Mouse (Mus musculus): Measurements from ENCODE around the gene Ahctf1. TPM values are rescaled to one million over a fixed set of nuclear protein-coding genes. Genes with fewer than 3 reads are reported as not detected.
A peak's percentile ranks its signal among the peaks of the same experiment; 100 is the strongest.
"Not testable (repeated sequence)": the region's sequence is repeated elsewhere in the genome, so short reads cannot be mapped to it uniquely, and the experiment has no call there.

Ahctf1 gene
- polyA plus RNA-seq, 1 experiment from 2014 or later: 16.4 TPM

DNA sequence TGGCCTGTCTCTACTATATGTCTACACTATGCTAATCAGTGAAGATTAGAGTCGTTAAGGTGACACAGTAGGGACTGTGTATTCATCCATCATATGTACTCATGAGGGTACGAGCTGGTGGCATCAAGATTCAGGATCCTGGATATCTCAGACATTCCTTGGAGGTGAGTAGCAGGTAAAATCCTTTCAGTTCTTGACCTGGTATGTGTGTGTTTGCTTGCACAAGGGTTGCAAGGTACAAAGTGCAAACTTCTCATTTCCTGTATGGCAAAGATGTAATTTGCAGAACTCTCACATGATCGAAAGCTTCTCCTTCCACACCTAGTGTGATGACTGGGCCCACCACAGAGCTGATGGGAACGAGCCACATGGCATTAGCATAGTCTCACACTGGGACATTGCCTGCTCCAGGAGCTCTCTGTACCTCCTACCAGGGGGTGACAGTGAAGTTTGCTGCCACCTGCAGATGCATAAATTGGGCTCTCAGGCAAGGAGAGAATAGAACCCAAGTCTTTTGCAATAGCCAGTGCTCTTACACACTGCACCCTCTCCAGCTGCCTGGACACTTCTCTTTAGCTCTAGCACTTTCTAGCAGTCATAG is 59.8 kb downstream of the Ahctf1 start:
- H3K36me3 ChIP-seq (replicated peaks): peaks cover 46% of the 10 kb centered on the region
- 0 out of 2 replicates have a peak, but pooled peaks have one; percentile 23 for ATAC-seq (ENCODE audit: insufficient read depth)

DNA sequence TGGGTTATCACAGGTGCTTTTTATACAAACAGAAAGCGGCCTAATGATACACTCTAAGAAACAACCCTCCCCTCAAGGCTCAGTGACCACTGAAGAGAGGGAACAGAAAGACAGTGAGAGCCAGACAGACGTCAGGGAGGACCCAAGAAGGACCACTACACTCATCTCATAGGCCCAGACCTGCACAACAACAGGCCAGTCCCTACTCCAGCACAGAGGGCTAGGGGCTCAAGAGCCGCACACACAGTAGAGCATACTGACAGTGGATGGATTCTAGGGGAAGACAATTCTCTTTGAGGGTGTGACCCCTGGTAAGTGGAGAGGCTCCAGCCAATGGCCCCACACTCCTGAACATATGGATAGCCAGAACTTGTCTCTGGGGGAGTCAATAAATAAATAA is 67.0 kb downstream of the Ahctf1 start:
- H3K27ac ChIP-seq (replicated peaks): no peak overlapping the region
- no peaks in the 10 kb centered on the region for H3K4me1 ChIP-seq (replicated peaks)
- no peak for ATAC-seq (ENCODE audit: insufficient read depth)
- no peaks in the 10 kb centered on the region for H3K9me3 ChIP-seq (replicated peaks)
- H3K4me3 ChIP-seq (replicated peaks): no peak overlapping the region
- no peaks in the 10 kb centered on the region for H3K36me3 ChIP-seq (replicated peaks)
- H3K9ac ChIP-seq: no peak overlapping the region
- 53% methylated on average over 3 of the region's 3 CpGs for WGBS (ENCODE audit: insufficient replicate concordance)
- 0 out of 2 replicates have a peak, but pooled peaks cover 3% of the 10 kb centered on the region for H3K27me3 ChIP-seq
- no peak overlapping the region for H3K4me2 ChIP-seq

More for the DNA sequence above, 59.8 kb downstream of the Ahctf1 start:
- Histone ChIP-seq H3K9me3 (replicated peaks) (no peaks in the 10 kb centered on the region), H3K27ac (replicated peaks) (no peak overlapping the region), H3K4me1 (replicated peaks) (peaks cover 6% of the 10 kb centered on the region; the same call in 1 of the 2 replicates), H3K4me2 (no peak overlapping the region), H3K4me3 (replicated peaks) (no peak overlapping the region), H3K9ac (no peak overlapping the region), H3K27me3 (no peaks in the 10 kb centered on the region)
- 66% methylated on average over 4 of the region's 4 CpGs for WGBS (ENCODE audit: insufficient replicate concordance)

DNA sequence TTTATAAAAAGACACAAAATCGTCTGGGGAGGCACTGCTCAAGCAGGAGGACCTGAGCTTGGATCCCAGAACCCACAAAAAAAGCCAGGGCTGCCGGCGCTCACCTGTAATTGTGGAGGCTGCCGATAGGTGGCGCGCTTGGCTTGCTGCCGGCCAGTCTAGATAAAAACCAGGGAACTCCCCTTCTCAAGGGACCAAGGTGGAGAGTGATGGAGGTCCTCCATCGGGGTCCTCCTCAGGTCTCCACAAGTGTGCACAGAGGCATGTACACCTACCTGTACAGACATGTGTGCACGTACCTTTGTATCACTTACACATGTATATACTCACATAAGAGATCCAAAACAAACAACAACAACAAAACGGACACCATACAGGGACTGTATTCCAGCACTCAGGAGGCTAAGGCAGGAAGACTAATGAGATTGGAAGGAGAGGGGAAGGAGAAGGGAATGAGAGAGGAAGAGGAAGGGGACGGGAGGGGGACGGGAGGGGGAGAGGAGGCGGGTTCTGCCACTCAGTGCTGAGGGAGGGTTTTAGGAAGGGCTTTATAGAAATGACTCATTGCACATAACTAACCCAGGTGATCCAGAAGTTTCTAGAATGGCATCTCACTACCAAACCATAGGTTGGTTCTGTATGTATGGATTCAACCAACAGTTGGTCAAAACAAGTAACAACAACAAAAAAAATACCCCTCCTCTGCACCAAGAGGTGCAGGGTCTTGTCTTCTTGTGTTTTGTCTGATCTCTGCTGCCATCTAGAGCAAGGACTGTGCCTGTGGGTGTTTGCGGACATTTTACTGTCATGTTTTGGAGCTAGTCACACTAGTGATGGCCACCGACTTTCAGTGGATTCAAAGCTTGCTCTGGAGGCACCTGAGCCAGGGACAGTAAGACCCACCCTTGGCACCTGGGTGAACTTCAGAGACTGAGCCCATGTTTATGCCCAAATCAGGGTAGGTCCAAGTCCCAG is 68.7 kb downstream of the Ahctf1 start:
- Histone ChIP-seq H3K4me3 (replicated peaks) (no peak overlapping the region), H3K27me3 (0 out of 2 replicates have a peak, but pooled peaks cover 3% of the 10 kb centered on the region), H3K36me3 (replicated peaks) (no peaks in the 10 kb centered on the region), H3K27ac (replicated peaks) (no peak overlapping the region), H3K9ac (no peak overlapping the region), H3K4me2 (peak overlapping the region; percentile 31; the same call in 1 of the 2 replicates), H3K4me1 (replicated peaks) (no peaks in the 10 kb centered on the region), H3K9me3 (replicated peaks) (no peaks in the 10 kb centered on the region)
- 20% methylated on average over 15 of the region's 15 CpGs for WGBS (ENCODE audit: insufficient replicate concordance)
- ATAC-seq (ENCODE audit: insufficient read depth): peak; percentile 52; the same call in 1 of the 2 replicates

DNA sequence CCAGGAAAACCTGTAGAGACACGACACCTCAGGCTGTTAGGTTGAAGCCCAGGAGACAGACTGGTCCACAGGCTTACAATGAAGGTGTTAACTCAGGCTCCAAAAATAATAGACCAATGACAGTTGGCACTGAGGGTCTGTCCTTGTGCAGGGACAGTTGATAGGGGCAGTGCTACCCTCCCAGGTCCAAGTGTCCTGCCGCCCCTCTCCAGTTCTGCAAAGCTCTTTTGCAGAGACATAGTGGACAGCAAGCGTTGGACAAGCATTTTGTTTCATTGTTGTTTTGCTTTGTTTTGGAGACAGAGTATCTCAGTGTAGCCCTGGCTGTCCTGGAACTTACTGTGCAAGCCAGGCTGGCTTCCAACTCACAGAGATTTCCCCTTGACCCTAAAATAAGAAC is 72.1 kb downstream of the Ahctf1 start:
- no peak for ATAC-seq (ENCODE audit: insufficient read depth)
- H3K4me2 ChIP-seq: no peak overlapping the region
- H3K4me3 ChIP-seq (replicated peaks): no peak overlapping the region
- 0 out of 2 replicates have a peak, but pooled peaks cover 3% of the 10 kb centered on the region for H3K27me3 ChIP-seq
- H3K27ac ChIP-seq (replicated peaks): no peak overlapping the region
- no peaks in the 10 kb centered on the region for H3K4me1 ChIP-seq (replicated peaks)
- H3K9me3 ChIP-seq (replicated peaks): no peaks in the 10 kb centered on the region
- WGBS (ENCODE audit: insufficient replicate concordance): 67% methylated on average over 3 of the region's 3 CpGs
- H3K36me3 ChIP-seq (replicated peaks): no peaks in the 10 kb centered on the region
- H3K9ac ChIP-seq: no peak overlapping the region

DNA sequence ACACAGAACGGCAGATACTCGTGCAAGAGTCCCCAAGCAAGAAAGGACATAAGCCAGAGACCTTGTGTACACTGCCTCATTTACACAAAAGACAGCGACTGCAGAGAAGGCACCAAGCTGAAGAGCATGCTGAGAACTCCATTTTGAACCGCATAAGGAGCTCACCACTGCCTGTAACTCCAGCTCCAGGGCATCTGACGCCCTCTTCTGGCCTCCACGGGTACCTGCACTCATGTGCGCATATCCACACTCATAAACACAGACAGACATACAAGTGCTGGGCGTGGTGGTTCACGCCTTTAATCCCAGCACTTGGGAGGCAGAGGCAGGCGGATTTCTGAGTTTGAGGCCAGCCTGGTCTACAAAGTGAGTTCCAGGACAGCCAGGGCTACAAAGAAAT is 74.8 kb downstream of the Ahctf1 start:
- Histone ChIP-seq H3K4me2 (no peak overlapping the region), H3K27ac (replicated peaks) (no peak overlapping the region), H3K4me3 (replicated peaks) (no peak overlapping the region), H3K9ac (no peak overlapping the region), H3K27me3 (peaks cover 3% of the 10 kb centered on the region; the same call in 1 of the 2 replicates), H3K9me3 (replicated peaks) (no peaks in the 10 kb centered on the region), H3K36me3 (replicated peaks) (no peaks in the 10 kb centered on the region), H3K4me1 (replicated peaks) (no peaks in the 10 kb centered on the region)
- WGBS (ENCODE audit: insufficient replicate concordance): 72% methylated on average over 10 of the region's 10 CpGs
- ATAC-seq (ENCODE audit: insufficient read depth): no peak

DNA sequence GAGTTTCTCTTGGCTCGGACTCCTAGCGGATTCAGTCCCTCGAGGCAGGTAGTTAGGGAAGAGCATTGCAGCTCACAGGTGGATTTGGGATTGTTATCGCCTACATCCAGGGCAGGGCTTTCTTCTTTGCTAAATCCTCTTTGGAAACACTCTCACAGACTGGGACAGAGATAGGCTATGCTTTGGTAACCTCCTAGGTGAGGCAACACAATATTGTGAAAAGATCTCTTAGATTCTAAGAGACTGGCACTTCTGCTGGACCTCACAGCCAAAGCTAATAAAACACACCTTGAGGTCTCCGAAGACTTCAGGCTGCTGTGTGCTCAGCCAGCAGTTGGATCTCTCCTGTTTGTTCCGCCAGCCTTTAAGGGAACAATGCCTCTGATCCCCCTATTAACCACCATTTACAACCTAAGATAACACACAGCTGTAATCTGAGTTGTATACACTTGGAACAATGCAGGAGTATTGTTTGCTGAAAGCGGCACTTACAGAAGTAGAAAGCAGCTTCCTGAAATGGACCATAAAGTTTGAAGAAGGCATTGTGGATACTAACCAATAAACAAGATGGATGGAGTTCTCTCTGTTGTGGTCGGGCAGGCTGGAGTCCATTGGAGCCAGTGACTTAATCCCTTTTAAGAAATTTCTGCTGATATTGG is 80.5 kb downstream of the Ahctf1 start:
- Histone ChIP-seq H3K9ac (no peak overlapping the region), H3K4me3 (replicated peaks) (no peak overlapping the region), H3K9me3 (replicated peaks) (no peaks in the 10 kb centered on the region), H3K4me2 (no peak overlapping the region), H3K27ac (replicated peaks) (no peak overlapping the region), H3K4me1 (replicated peaks) (no peaks in the 10 kb centered on the region), H3K27me3 (peaks cover 13% of the 10 kb centered on the region; the same call in 1 of the 2 replicates), H3K36me3 (replicated peaks) (no peaks in the 10 kb centered on the region)
- 51% methylated on average over 8 of the region's 8 CpGs for WGBS (ENCODE audit: insufficient replicate concordance)
- ATAC-seq (ENCODE audit: insufficient read depth): no peak

DNA sequence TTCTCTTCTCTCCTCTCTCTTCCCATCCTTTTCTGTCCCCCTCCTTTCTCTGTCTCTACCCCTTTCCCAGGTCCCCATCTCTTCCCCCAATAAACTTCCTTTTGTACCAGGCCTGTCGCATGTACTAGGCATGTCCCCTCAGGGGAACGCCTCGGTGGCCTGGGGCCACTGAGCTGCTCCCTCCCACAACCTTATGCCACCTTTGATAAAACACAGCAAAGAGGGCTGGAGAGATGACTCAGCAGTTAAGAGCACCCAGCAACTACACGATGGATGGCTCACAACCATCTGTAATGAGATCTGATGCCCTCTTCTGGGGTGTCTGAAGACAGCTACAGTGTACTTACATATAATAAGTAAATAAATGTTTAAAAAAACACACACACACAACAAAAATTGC is 87.7 kb downstream of the Ahctf1 start:
- 25% methylated on average over 4 of the region's 4 CpGs for WGBS (ENCODE audit: insufficient replicate concordance)
- Histone ChIP-seq H3K27ac (replicated peaks) (peak overlapping the region; percentile 42), H3K4me2 (no peak overlapping the region; the same call in 1 of the 2 replicates), H3K9ac (no peak overlapping the region), H3K36me3 (replicated peaks) (no peaks in the 10 kb centered on the region), H3K9me3 (replicated peaks) (no peaks in the 10 kb centered on the region), H3K4me1 (replicated peaks) (peaks cover 7% of the 10 kb centered on the region), H3K4me3 (replicated peaks) (no peak overlapping the region), H3K27me3 (no peaks in the 10 kb centered on the region)
- ATAC-seq (ENCODE audit: insufficient read depth): peak; percentile 93

DNA sequence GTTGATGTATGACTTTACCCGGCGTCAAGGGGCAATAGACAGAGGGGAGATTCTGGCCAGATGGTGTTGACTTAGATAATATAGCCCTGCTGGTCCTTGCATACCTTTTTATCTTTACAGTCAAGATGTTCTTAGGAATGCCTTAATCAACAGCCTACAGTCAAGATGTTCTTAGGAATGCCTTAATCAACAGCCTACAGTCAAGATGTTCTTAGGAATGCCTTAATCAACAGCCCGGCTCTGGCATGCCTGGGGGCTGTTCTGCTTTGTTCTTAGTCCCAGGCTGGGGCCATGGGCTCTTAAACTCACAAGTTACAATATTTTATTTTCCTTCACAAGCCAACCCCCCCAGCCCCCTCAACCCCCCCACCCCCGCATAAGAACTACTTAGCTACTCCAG is 88.2 kb downstream of the Ahctf1 start:
- ATAC-seq (ENCODE audit: insufficient read depth): peak; percentile 71
- not testable (repeated sequence) for H3K4me1 ChIP-seq (replicated peaks); H3K9me3 ChIP-seq (replicated peaks); H3K36me3 ChIP-seq (replicated peaks); H3K27me3 ChIP-seq; H3K4me3 ChIP-seq (replicated peaks); H3K4me2 ChIP-seq; H3K9ac ChIP-seq
- peak overlapping the region; percentile 38; the same call in 1 of the 2 replicates for H3K27ac ChIP-seq (replicated peaks)
- 58% methylated on average over 4 of the region's 4 CpGs for WGBS (ENCODE audit: insufficient replicate concordance)

DNA sequence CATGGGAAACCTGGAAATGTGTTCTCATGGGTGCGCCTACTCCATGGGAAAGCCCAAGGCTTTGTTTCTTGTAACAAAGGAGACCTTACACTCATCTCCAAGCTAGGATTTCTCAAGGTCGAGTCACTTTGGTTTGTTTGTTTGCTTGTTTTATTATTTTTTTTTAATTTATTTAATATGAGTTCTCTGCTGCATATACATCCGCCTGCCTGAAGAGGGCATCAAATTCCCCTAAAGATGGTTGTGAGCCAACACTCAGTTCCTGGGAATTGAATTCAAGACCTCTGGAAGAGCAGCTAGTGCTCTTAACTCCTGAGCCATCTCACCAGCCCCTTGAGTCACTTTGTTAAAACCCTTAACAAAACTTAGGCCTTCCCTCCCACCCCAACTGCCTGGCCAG is 90.1 kb downstream of the Ahctf1 start:
- Histone ChIP-seq H3K4me2 (no peak overlapping the region), H3K4me1 (replicated peaks) (peaks cover 7% of the 10 kb centered on the region), H3K9ac (no peak overlapping the region), H3K27me3 (no peaks in the 10 kb centered on the region), H3K4me3 (replicated peaks) (no peak overlapping the region), H3K9me3 (replicated peaks) (no peaks in the 10 kb centered on the region), H3K27ac (replicated peaks) (no peak overlapping the region), H3K36me3 (replicated peaks) (no peaks in the 10 kb centered on the region)
- no peak for ATAC-seq (ENCODE audit: insufficient read depth)
- 71% methylated on average over 3 of the region's 3 CpGs for WGBS (ENCODE audit: insufficient replicate concordance)

DNA sequence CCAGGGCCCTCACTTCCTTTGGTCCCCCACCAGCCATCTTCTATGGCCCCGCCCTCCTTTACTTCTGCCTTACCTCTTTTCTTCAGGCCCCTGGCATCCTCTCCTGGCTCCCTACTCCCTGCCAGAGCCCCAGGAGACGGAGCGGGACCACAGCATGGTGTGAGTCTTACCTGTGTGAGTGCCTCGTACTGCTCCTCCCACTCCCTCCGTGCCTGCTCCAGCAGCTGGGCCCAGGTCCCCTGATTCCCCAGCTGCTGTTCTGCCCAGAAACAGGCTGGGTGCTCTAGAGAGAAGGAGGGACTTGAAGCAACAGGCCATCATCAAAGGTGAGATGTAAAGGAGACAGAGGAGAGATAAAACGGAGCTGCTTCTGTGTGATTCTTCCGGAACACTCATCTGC is 90.8 kb downstream of the Ahctf1 start:
- 68% methylated on average over 7 of the region's 7 CpGs for WGBS (ENCODE audit: insufficient replicate concordance)
- ATAC-seq (ENCODE audit: insufficient read depth): no peak
- Histone ChIP-seq H3K27me3 (no peaks in the 10 kb centered on the region), H3K9ac (no peak overlapping the region), H3K4me1 (replicated peaks) (peaks cover 7% of the 10 kb centered on the region), H3K27ac (replicated peaks) (no peak overlapping the region), H3K36me3 (replicated peaks) (no peaks in the 10 kb centered on the region), H3K4me3 (replicated peaks) (no peak overlapping the region), H3K9me3 (replicated peaks) (no peaks in the 10 kb centered on the region), H3K4me2 (no peak overlapping the region)

DNA sequence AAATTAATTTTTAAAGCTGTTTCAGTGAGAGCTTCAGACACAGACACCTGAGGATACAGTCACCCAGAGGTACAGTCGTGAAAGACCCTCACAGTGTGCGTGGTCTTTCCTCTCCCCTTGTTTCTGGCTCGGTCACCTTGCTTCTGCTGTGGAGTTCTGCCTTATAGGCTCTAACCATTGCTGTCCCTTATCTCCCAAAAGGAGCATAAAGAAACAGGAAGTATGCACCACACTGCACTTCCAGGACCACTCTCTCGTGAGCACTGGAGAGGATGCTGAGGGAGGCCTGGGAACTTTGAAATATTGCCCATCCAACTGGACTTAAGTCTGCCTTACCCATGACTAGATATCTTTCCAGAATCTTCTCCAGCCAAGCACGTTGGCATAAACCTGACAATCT is 92.7 kb downstream of the Ahctf1 start:
- no peak overlapping the region for H3K4me3 ChIP-seq (replicated peaks)
- no peaks in the 10 kb centered on the region for H3K36me3 ChIP-seq (replicated peaks)
- H3K9ac ChIP-seq: no peak overlapping the region
- H3K4me2 ChIP-seq: no peak overlapping the region
- no peak for ATAC-seq (ENCODE audit: insufficient read depth)
- no peaks in the 10 kb centered on the region for H3K27me3 ChIP-seq
- no peak overlapping the region for H3K27ac ChIP-seq (replicated peaks)
- peaks cover 2% of the 10 kb centered on the region; the same call in 1 of the 2 replicates for H3K4me1 ChIP-seq (replicated peaks)
- WGBS (ENCODE audit: insufficient replicate concordance): 34% methylated on average over 5 of the region's 5 CpGs
- H3K9me3 ChIP-seq (replicated peaks): no peaks in the 10 kb centered on the region
